Mouse (Mus musculus): ENCODE results near the gene Slc51a.

DNA sequence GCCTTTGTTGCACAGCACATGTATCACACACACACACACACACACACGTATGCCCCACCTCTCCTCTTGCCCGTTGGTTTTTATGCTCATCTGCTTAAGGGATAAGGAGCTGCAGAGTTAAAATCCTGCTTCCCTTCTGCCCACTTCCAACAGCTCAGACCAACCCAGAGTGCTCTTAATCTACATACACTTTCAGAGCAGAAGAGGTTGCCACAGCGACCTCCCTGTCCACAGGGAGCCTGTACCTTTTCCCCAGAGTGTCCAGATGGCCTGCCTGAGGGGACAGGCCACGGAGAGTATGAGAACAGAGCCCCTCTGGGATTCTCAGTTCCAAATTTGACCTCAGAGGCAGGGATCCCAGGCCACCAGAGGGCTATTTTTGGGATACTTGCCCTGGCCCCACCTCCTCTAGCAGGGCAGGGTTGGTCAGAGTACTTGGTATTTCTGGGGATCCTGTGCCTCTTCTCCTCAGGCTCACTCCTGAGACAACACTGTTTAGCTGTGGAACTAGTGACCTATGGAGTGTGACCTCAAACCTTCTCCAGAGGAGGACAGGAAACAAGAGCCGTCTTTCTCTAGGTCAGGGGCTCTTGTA lies 47.6 kb upstream of the Slc51a start:
- TF ChIP-seq CTCF (IDR thresholded peaks at IDR 0.05): no peak; the same call in 1 of the 2 replicates
- TF ChIP-seq EP300 (IDR thresholded peaks at IDR 0.05): no peak
